Mouse (Mus musculus): ENCODE data around the gene Txk. TPM values are rescaled to one million over a fixed set of nuclear protein-coding genes. Genes with fewer than 3 reads are reported as not detected.

Txk gene
- polyA plus RNA-seq, 1 experiment from 2014 or later = 2.0 TPM

DNA sequence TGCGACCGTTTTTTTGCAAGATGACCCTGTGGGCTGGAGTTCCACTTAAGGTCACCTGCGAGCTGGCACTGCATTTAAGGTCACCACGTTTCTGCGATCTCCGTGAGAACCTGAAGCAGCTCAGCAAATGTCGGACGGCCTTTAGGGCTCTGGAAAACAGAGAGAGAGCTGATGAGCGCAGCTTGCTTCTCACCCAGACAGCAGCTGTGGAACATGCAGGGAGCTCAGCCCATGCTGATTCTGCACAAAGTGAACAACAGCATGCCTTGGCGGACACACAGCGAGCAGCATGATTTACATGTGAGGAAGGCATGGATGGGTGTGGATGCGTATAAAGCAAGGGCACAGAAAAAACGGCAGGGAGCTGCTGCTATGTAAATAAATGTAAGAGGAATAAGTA, 56.1 kb downstream of the Txk start:
- Histone ChIP-seq H3K9ac (ENCODE audit: low read length) (no peak overlapping the region), H3K4me2 (ENCODE audit: low read depth, low read length) (no peak overlapping the region), H3K4me1 (ENCODE audit: control insufficient read depth, insufficient read depth, low read length) (no peaks in the 10 kb centered on the region), H3K27ac (ENCODE audit: low read length) (no peak overlapping the region), H3K4me3 (ENCODE audit: low read length) (no peak overlapping the region), H3K27me3 (ENCODE audit: control insufficient read depth, insufficient read depth, low read length) (no peaks in the 10 kb centered on the region), H3K9me3 (replicated peaks; ENCODE audit: control insufficient read depth, low read length) (peaks cover 2% of the 10 kb centered on the region; the same call in 1 of the 2 replicates), H3K36me3 (ENCODE audit: control insufficient read depth, insufficient read depth) (no peaks in the 10 kb centered on the region)
- no peak for ATAC-seq (replicated peaks; ENCODE audit: extremely low read depth, insufficient read depth, low FRiP score)
- whole genome bisulfite sequencing = 79% methylated on average over 13 of the region's 13 CpGs

DNA sequence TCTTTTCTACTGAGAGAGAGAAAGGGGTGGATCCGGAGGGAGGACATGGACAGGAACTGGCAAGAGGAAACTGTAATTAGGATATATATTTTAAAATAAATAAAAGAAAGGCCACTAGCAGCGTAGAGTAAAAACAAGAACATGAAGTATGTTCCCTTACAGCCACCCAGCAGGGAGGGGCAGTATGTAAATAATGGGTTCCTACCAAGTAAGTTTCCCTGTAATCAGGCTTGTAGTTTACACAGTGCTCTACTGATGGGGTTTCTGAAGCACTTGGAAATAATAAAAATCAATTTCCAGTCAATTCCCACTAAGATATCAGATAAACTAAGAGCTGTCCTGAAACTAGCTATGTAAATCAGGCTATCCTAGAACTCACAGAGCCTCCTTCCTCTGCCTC, 57.9 kb downstream of the Txk start:
- H3K4me2 ChIP-seq (ENCODE audit: low read depth, low read length) = no peak overlapping the region
- 76% methylated on average over 2 of the region's 2 CpGs for WGBS
- no peaks in the 10 kb centered on the region for H3K36me3 ChIP-seq (ENCODE audit: control insufficient read depth, insufficient read depth)
- no peak for ATAC-seq (replicated peaks; ENCODE audit: extremely low read depth, insufficient read depth, low FRiP score)
- H3K9me3 ChIP-seq (replicated peaks; ENCODE audit: control insufficient read depth, low read length) = no peaks in the 10 kb centered on the region
- H3K27me3 ChIP-seq (ENCODE audit: control insufficient read depth, insufficient read depth, low read length) = no peaks in the 10 kb centered on the region
- H3K9ac ChIP-seq (ENCODE audit: low read length) = no peak overlapping the region
- no peak overlapping the region for H3K27ac ChIP-seq (ENCODE audit: low read length)
- no peaks in the 10 kb centered on the region for H3K4me1 ChIP-seq (ENCODE audit: control insufficient read depth, insufficient read depth, low read length)
- H3K4me3 ChIP-seq (ENCODE audit: low read length) = no peak overlapping the region

DNA sequence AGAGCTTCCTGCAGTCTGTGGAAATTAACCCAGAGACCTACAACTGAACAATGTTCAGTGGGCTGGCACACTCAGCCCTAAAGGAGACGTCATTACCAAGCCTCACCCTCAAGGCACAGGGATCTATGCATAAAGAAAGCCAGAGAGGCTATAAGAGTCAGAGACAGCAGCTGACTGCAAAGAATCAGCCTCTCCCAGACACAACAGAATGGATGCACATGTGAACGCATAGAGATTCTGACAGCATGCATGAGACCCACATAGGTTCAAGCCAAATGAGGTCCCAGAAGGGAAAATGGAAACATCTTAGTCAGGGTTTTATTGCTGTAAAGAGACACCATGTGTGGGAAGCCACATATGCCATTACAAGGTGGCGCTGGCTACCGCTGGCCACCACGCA, 62.1 kb downstream of the Txk start:
- H3K4me1 ChIP-seq (ENCODE audit: control insufficient read depth, insufficient read depth, low read length) = no peaks in the 10 kb centered on the region
- 89% methylated on average over 5 of the region's 5 CpGs for WGBS
- H3K4me2 ChIP-seq (ENCODE audit: low read depth, low read length) = no peak overlapping the region
- no peak overlapping the region for H3K27ac ChIP-seq (ENCODE audit: low read length)
- H3K9ac ChIP-seq (ENCODE audit: low read length) = no peak overlapping the region
- no peaks in the 10 kb centered on the region for H3K36me3 ChIP-seq (ENCODE audit: control insufficient read depth, insufficient read depth)
- no peaks in the 10 kb centered on the region for H3K27me3 ChIP-seq (ENCODE audit: control insufficient read depth, insufficient read depth, low read length)
- no peak for ATAC-seq (replicated peaks; ENCODE audit: extremely low read depth, insufficient read depth, low FRiP score)
- peaks cover 3% of the 10 kb centered on the region; the same call in 1 of the 2 replicates for H3K9me3 ChIP-seq (replicated peaks; ENCODE audit: control insufficient read depth, low read length)
- no peak overlapping the region for H3K4me3 ChIP-seq (ENCODE audit: low read length)

DNA sequence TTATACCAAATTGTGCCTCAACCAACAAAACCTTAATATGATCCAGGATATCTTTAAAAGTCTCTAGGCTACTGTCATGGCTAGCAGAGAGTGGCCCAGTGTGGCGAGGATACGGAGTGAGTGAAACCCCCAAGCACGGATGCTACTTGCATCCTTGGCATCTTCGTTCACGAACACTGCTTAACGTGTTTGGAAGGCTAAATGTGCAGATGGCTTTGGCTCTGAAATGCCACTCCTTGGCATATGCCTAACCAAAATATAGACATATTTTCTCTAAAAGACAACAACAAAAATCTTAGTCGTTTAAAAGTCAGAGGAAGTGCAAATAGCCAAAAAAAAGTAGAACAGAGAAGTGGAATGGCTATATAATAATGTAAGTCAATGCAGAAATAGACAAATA, 63.0 kb downstream of the Txk start:
- Histone ChIP-seq H3K4me3 (ENCODE audit: low read length) (no peak overlapping the region), H3K9me3 (replicated peaks; ENCODE audit: control insufficient read depth, low read length) (peaks cover 3% of the 10 kb centered on the region; the same call in 1 of the 2 replicates), H3K4me2 (ENCODE audit: low read depth, low read length) (no peak overlapping the region), H3K4me1 (ENCODE audit: control insufficient read depth, insufficient read depth, low read length) (no peaks in the 10 kb centered on the region), H3K36me3 (ENCODE audit: control insufficient read depth, insufficient read depth) (no peaks in the 10 kb centered on the region), H3K9ac (ENCODE audit: low read length) (no peak overlapping the region), H3K27ac (ENCODE audit: low read length) (no peak overlapping the region), H3K27me3 (ENCODE audit: control insufficient read depth, insufficient read depth, low read length) (no peaks in the 10 kb centered on the region)
- WGBS = 87% methylated on average over 7 of the region's 7 CpGs
- ATAC-seq (replicated peaks; ENCODE audit: extremely low read depth, insufficient read depth, low FRiP score) = no peak

DNA sequence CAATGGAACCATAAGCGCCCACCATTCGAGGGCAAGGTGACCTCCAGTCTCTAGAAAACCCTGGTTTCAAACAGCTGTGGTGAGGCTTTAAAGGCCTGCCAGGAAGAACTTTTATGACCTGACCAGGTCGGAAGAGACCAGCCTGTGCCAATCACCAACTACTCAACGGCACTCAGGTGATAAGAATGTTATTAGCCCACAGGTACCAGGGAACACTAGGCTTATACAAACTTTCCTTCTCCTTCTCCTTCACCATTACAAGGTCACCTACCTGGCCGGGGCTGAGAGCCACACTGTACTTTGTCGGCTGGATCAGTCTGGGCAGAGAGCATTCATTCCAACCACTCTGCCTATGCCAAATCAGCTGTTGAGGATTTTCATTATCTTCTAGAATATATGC, 71.1 kb downstream of the Txk start:
- Histone ChIP-seq H3K27me3 (ENCODE audit: control insufficient read depth, insufficient read depth, low read length) (no peaks in the 10 kb centered on the region), H3K4me2 (ENCODE audit: low read depth, low read length) (no peak overlapping the region), H3K9me3 (replicated peaks; ENCODE audit: control insufficient read depth, low read length) (peaks cover 5% of the 10 kb centered on the region), H3K36me3 (ENCODE audit: control insufficient read depth, insufficient read depth) (no peaks in the 10 kb centered on the region), H3K4me3 (ENCODE audit: low read length) (no peak overlapping the region), H3K27ac (ENCODE audit: low read length) (no peak overlapping the region), H3K9ac (ENCODE audit: low read length) (no peak overlapping the region), H3K4me1 (ENCODE audit: control insufficient read depth, insufficient read depth, low read length) (no peaks in the 10 kb centered on the region)
- WGBS = 70% methylated on average over 6 of the region's 6 CpGs
- no peak for ATAC-seq (replicated peaks; ENCODE audit: extremely low read depth, insufficient read depth, low FRiP score)

DNA sequence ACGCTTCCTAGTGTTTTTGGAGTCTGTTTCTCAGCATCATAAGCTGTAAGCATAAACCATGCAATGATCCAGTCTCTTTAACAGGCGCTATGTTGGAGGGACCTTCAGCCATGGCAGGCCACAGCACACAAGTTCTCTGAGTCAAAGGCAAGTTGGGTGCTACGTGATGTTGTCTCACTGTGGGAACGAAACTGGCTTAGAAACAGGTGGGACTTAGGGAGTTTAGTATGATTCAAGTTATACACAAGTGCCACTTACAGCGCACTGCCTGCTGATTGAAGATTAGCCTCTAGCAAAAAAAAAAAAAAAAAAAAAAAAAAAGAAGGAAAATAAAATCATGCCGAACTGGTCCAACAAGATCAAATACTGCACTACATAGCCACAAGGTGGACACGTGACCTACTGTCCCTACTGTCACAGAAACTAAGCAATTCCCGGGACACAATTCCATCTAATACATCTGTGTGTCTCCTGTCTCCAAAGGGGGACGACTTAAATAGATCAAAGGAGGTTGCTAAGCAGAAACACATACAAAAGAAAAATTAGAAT, 77.5 kb downstream of the Txk start:
- Histone ChIP-seq H3K4me1 (ENCODE audit: control insufficient read depth, insufficient read depth, low read length) (no peaks in the 10 kb centered on the region), H3K4me2 (ENCODE audit: low read depth, low read length) (no peak overlapping the region), H3K9ac (ENCODE audit: low read length) (no peak overlapping the region), H3K4me3 (ENCODE audit: low read length) (no peak overlapping the region), H3K27me3 (ENCODE audit: control insufficient read depth, insufficient read depth, low read length) (no peaks in the 10 kb centered on the region), H3K36me3 (ENCODE audit: control insufficient read depth, insufficient read depth) (no peaks in the 10 kb centered on the region), H3K9me3 (replicated peaks; ENCODE audit: control insufficient read depth, low read length) (no peaks in the 10 kb centered on the region), H3K27ac (ENCODE audit: low read length) (no peak overlapping the region)
- no peak for ATAC-seq (replicated peaks; ENCODE audit: extremely low read depth, insufficient read depth, low FRiP score)
- WGBS = 75% methylated on average over 9 of the region's 9 CpGs

DNA sequence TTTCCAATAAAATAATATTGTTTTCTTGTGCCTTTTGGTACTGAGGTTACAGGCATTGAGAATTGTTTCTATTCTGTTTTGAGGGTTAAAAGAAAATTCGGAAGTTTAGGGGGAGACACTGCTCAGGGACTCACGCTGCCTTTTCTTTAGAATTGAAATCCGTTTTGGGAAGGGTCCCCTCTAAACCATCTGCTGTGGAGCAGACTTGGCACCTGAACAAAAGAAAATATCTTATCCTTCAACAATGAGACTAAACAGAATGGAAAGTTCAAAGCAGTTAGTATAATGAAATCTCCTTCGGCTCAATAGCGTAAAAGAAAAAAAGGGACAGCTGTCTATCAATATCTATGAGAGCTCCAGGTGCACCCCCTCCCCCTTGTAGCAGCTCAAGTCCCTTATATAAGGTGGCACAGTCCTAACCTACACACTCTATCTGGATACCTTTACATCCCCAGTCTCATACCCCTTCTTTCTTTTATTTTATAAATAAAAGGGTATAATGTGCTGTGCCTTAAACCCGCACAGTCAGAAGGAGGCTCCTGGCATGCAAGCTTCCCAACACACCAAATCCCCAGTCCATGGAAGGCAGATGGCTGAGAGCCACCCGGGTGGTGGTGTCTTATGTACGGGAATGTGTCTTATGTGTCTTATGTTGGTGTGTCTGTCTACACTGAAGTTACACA, 81.4 kb downstream of the Txk start:
- no peak for ATAC-seq (replicated peaks; ENCODE audit: extremely low read depth, insufficient read depth, low FRiP score)
- Histone ChIP-seq H3K27ac (ENCODE audit: low read length) (no peak overlapping the region), H3K9me3 (replicated peaks; ENCODE audit: control insufficient read depth, low read length) (no peaks in the 10 kb centered on the region), H3K4me1 (ENCODE audit: control insufficient read depth, insufficient read depth, low read length) (no peaks in the 10 kb centered on the region), H3K4me3 (ENCODE audit: low read length) (no peak overlapping the region), H3K4me2 (ENCODE audit: low read depth, low read length) (no peak overlapping the region), H3K9ac (ENCODE audit: low read length) (no peak overlapping the region), H3K36me3 (ENCODE audit: control insufficient read depth, insufficient read depth) (no peaks in the 10 kb centered on the region), H3K27me3 (ENCODE audit: control insufficient read depth, insufficient read depth, low read length) (no peaks in the 10 kb centered on the region)
- WGBS = 64% methylated on average over 8 of the region's 8 CpGs

DNA sequence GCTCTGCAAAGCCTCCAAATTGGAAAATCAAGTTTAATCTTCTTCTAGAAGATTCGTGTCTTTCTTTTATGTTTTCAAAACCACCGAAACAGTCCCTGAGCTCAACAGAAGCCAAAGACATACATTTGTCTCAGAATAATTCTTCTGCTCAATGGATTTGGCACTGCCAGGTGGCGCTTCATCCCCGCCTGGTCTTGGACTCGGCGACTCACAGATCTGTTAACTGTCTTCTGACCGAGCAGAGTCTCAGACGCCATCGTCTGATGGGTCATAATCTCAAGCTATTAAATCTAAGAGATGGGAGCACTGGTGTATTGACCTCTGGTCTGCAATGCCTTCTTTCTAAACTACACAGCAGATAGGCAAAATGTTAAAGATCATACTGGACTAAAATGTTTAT, 84.2 kb downstream of the Txk start:
- H3K27me3 ChIP-seq (ENCODE audit: control insufficient read depth, insufficient read depth, low read length) = no peaks in the 10 kb centered on the region
- no peak overlapping the region for H3K27ac ChIP-seq (ENCODE audit: low read length)
- no peak overlapping the region for H3K9ac ChIP-seq (ENCODE audit: low read length)
- WGBS = 75% methylated on average over 9 of the region's 9 CpGs
- H3K36me3 ChIP-seq (ENCODE audit: control insufficient read depth, insufficient read depth) = no peaks in the 10 kb centered on the region
- no peak overlapping the region for H3K4me3 ChIP-seq (ENCODE audit: low read length)
- H3K4me1 ChIP-seq (ENCODE audit: control insufficient read depth, insufficient read depth, low read length) = no peaks in the 10 kb centered on the region
- H3K9me3 ChIP-seq (replicated peaks; ENCODE audit: control insufficient read depth, low read length) = no peaks in the 10 kb centered on the region
- ATAC-seq (replicated peaks; ENCODE audit: extremely low read depth, insufficient read depth, low FRiP score) = no peak
- H3K4me2 ChIP-seq (ENCODE audit: low read depth, low read length) = no peak overlapping the region

DNA sequence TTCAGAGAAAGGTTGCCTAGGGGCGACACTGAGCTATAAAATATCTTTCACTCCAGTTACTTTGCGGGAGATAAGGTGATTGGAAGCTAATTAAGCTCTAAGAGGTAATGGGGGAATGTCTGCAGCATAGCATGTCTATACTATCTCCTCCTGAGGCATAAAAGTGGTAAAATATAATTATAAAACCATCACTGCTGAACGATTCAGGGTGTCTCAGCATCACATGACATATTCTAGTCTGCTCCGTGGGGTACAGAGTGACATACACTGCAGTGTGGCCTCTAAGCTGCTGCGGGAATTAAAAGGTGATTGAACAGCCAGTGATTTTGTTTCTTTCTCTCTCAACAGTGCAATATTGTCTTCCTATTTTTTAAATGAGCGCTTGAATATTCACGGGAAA, 86.1 kb downstream of the Txk start:
- 78% methylated on average over 7 of the region's 7 CpGs for WGBS
- Histone ChIP-seq H3K4me2 (ENCODE audit: low read depth, low read length) (no peak overlapping the region), H3K9ac (ENCODE audit: low read length) (no peak overlapping the region), H3K9me3 (replicated peaks; ENCODE audit: control insufficient read depth, low read length) (no peaks in the 10 kb centered on the region), H3K4me1 (ENCODE audit: control insufficient read depth, insufficient read depth, low read length) (no peaks in the 10 kb centered on the region), H3K4me3 (ENCODE audit: low read length) (no peak overlapping the region), H3K27ac (ENCODE audit: low read length) (no peak overlapping the region), H3K27me3 (ENCODE audit: control insufficient read depth, insufficient read depth, low read length) (no peaks in the 10 kb centered on the region), H3K36me3 (ENCODE audit: control insufficient read depth, insufficient read depth) (no peaks in the 10 kb centered on the region)
- no peak for ATAC-seq (replicated peaks; ENCODE audit: extremely low read depth, insufficient read depth, low FRiP score)

Measured in heart, embryonic 16.5 days (tissue).